Mouse (Mus musculus): ENCODE data around the gene Lrfn2. TPM values are rescaled to one million over a fixed set of nuclear protein-coding genes. Genes with fewer than 3 reads are reported as not detected.
A peak's percentile ranks its signal among the peaks of the same experiment; 100 is the strongest.

Gene Lrfn2
- total RNA-seq (2014; fragmentation: Nextera tagmentation) (not detected in 2 replicates), total RNA-seq (2017) (not detected in 2 replicates)

DNA sequence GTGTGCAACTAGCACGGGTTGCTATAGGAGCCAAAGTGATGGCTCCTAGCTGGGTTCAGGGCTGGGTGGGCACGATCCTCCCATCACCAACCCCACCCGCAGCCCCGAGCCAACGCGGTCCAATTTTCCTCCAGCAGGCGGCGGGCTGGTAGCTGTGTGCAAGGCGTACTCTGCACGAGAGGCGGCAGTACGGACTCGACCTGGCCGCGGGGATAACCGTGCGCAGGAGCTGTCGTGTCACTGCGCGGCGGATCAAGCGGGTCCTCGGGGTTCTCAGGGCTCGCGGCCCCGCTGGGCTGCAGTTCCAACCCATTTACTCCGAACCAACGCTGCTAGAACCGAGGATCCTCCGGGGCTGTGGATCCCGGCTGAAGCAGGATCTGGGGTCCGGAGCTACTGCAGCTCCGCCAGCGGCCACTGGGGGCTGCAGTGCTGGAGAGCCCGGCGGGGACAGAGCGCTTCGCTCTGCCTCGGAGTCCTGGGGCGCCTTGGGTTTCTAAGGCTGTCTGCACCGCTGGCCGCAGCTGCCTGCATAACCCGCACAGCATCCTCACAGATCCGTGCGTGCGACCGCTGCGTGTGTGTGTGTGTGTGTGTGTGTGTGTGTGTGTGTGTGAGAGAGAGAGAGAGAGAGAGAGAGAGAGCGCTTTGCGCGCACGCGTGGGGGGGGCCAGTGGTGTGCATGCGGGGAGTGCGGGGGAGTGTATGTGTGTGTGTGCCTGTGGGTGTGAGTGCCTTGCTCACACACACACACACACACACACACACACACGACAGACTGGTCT lies at the start of gene Lrfn2:
Lrfn2 (plus strand) TSS at position 759 of the 785 bp plus-strand sequence.
- peak; percentile 93 for ATAC-seq (replicated peaks; ENCODE audit: poor library complexity, severe bottlenecking)

GRCm38 (mm10) chr17:48887472-48888385 lies 44.5 kb upstream of the Lrfn2 start:
- ATAC-seq (replicated peaks; ENCODE audit: poor library complexity, severe bottlenecking) = no peak

DNA sequence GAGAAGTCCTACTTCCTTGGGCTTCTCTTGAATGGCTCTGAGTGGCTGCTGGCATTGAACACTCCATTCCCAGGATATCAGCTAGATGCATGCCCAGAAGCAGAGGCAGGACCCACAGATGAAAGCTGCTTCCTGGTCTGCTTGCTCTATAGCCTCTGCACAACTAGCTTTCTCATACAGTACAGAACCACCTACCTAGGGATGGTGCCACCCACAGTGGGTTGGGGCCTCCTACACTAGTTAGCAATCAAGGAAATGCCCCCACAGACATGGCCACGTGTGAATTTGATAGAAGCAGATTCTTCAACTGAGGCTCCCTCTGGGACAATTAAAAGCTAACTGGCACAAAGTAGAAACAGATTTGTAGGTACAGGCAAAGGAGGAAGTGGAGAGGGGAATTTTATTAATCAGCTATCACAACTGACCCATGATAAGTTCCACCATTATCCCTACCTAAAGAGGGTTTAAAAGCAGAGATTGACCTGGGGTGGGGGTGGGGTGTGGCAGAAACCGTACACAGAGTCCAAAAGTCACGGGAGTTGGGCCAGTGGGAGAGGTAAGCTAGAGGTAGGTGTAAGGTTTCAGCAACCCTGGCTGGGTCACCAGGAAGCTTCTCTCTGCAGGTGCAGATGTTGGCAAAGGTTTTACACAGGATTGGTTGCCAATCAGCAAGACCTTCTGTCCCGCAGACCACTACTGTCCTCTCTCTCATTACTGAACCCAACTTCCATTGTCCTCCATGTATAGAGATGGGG lies 26.7 kb upstream of the Lrfn2 start:
- no peak for ATAC-seq (replicated peaks; ENCODE audit: poor library complexity, severe bottlenecking)

- ATAC-seq (replicated peaks; ENCODE audit: poor library complexity, severe bottlenecking) = no peak
These were observed 18.7 kb upstream of the Lrfn2 start for GRCm38 (mm10) chr17:48913437-48913836.

DNA sequence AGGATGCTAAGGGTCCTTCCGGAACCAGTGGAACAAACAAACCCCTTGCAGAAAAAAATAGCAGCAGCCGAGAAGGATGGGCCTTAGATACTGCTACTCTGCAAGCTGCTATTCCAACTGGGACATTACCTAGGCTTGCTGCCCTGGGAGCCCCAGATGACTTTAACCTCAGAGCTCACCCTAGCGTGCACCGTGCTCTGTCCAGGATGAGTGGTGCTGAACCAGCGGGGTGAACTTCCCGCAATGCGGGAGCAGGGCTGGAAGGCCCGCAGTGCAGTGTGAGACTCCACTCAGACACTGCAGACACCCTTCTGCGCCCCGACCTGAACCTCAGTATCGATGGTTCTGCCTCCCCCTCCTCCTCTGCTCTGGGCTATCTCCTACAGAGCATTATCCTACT lies 14.8 kb upstream of the Lrfn2 start:
- no peak for ATAC-seq (replicated peaks; ENCODE audit: poor library complexity, severe bottlenecking)

DNA sequence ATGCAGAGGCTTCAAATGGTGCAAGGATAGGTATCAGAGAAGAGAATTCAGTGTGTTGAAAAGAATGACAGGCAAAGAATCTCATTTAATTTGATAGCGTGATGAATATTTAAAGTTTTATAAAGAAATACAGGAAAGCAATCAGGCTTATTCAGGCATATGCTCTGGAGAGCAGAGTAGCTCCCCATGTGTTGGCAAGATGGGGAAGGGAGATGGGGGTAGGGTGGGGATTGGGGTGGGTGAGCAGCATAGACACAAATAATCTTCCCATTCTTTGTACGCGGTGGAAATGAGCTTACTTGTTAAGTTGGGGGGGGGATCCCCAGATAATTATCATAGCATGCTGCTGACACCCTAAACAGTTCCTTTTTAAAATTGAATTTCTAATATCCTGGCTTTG lies 13.7 kb upstream of the Lrfn2 start:
- ATAC-seq (replicated peaks; ENCODE audit: poor library complexity, severe bottlenecking) = no peak

- ATAC-seq (replicated peaks; ENCODE audit: poor library complexity, severe bottlenecking) = no peak
These were observed 9.3 kb upstream of the Lrfn2 start for GRCm38 (mm10) chr17:48922905-48923304.

DNA sequence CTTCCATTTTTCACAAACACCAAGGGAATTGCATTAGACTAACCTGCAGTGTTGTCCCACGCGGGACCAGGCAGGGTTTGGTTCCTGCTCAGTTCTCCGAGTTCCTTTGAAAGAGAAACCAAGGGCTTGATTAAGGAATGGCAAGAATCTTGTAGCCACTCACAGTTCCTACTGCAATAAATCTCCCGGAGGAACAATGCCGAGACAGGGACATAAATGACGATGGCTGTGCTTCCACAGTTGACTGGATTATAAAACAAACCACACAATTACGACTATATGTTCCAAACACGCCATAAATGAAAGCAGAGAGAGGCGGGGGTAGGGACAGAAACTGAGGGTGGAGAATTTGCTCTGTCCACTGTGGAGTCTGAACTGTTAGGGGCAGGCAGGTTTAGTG lies 6.8 kb upstream of the Lrfn2 start:
- no peak for ATAC-seq (replicated peaks; ENCODE audit: poor library complexity, severe bottlenecking)

DNA sequence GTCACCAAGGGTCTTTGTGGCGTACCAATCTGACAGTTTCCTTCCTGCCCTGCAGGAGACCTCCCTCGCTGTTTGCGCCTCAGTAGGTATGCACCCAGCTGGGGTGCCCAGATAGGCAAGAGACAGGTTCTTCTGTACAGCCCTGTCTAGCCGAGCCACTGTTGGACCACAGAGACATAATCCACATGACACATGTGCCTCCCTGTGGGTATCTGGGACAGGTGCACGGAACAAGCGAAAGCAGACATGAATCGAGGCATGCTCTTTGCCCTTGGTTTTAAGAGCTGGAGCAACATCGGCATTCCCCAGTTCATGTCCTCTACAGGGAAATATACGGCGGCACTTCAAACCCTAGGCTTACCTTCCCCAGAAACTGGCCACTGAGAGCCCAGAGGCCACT lies 1.2 kb upstream of the Lrfn2 start:
- no peak for ATAC-seq (replicated peaks; ENCODE audit: poor library complexity, severe bottlenecking)

DNA sequence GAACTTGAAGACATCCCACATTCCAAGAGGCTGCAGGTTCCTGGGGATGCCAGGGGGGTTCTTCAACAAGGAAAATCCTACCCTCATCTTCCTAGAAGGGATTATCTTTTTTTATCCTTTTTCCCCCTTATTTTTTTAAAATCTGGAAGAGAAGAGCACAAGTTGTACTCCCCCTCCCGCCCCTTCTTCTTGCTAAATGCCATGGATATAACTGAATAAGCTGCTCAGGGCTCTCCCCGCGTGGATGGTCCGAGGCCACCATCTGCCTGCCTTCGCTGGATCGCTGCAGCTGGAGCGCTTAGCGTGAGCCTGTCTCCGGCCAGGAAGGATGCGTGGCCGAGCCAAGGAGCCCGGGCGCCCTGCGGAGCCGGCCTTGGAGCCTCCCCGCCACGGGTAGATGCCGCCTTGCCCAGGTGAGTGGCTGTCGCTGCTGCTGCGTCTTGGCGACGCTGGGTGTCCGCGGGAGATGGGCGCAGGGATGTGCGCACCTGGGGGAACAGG lies 277 bp downstream of the Lrfn2 start:
- ATAC-seq (replicated peaks; ENCODE audit: poor library complexity, severe bottlenecking) = no peak

- no peak for ATAC-seq (replicated peaks; ENCODE audit: poor library complexity, severe bottlenecking)
These were observed 737 bp downstream of the Lrfn2 start for GRCm38 (mm10) chr17:48932916-48933315.

GRCm38 (mm10) chr17:48935201-48935600 lies 3.0 kb downstream of the Lrfn2 start:
- ATAC-seq (replicated peaks; ENCODE audit: poor library complexity, severe bottlenecking) = no peak

GRCm38 (mm10) chr17:48936445-48937141 lies 4.4 kb downstream of the Lrfn2 start:
- no peak for ATAC-seq (replicated peaks; ENCODE audit: poor library complexity, severe bottlenecking)

DNA sequence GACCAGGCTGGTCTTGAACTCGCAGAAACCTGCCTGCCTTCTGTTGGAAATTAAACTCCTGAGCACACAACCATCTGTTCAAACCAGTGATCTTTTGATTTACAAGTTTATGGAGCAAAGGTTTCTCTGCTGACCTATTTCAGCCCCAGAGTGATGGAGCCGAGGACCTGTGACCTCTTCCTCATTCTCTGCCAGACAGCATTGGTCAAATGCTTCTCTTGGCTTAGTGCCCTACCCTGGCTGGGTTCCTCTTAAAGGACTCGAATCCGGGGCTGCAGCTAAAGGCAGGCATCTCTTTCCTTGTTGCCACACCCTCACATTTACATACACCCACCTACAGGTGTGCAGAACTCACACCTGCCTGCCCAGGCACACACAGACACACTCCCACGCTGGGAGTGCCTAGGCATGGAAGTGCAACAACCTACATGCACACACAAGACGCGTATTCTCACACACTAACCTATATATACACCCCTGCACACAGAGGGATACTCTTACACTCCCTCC lies 6.6 kb downstream of the Lrfn2 start:
- ATAC-seq (replicated peaks; ENCODE audit: poor library complexity, severe bottlenecking) = no peak

- no peak for ATAC-seq (replicated peaks; ENCODE audit: poor library complexity, severe bottlenecking)
These were observed 14.1 kb downstream of the Lrfn2 start for GRCm38 (mm10) chr17:48946315-48946714.

DNA sequence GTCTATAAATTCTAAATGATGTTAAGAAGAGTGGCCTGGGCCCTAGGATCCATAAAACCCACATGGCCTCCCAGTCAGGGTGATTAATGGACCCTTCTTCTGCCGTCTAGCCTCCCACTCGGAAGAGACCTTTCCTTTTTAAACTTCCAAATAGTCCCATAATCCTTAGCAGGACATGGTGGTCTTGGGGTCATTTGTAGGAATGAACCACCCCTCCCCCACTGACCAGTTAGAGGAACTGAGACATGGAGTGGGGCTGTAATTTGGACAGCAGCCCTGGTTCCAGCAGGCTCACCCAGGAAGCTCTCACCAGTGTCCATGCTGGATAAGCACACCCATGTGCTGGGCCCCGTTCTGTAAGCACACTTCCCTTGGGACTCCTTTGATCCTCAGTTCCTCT lies 14.6 kb downstream of the Lrfn2 start:
- ATAC-seq (replicated peaks; ENCODE audit: poor library complexity, severe bottlenecking) = no peak

DNA sequence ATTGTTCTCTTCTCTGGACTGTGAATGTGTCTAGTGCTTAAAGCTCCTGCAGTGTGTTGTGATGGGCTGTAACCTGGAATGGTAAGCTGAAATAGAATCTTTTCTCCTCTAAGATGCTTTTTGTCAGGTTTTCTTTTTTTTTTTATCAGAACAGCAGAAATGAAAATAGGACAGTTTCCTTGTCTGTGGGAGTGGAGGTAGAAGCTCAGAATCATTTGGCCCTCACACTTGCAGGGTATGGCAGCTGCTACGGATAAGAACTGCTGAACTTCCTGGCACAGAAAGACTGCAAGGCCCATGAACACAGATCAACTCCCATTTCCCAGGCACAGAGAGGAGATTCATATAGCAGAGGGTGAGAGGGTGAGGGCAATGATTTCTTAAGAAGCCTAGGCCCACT lies 19.1 kb downstream of the Lrfn2 start:
- ATAC-seq (replicated peaks; ENCODE audit: poor library complexity, severe bottlenecking) = no peak

DNA sequence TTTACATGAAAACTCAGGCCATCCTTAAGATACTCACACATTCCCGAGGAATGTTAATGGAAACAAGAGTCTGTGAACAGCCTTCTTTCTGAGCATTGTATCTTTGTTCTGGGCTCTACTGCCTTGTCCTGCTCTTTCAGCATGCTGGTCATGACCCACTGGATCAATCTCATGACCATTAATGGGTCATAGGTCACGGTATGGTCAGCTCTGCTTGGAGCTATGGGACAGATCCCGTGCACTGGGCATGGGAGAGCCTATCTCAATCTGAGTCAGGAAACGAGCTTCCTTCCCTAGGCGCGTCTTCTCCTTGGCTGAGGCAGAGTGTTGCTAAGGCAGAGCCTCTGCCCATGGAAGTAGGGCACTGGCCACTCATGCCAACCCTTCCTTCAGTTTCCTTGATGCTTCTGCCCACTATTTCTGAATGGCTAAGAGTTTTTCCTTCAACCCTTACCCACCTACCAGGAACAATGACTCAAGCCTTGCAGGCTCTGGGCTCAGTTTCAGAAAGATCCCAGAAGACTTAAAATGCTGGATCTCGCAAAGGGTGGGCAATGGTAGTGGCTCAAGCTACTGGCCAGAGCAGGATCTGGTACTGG lies 24.0 kb downstream of the Lrfn2 start:
- ATAC-seq (replicated peaks; ENCODE audit: poor library complexity, severe bottlenecking) = no peak

DNA sequence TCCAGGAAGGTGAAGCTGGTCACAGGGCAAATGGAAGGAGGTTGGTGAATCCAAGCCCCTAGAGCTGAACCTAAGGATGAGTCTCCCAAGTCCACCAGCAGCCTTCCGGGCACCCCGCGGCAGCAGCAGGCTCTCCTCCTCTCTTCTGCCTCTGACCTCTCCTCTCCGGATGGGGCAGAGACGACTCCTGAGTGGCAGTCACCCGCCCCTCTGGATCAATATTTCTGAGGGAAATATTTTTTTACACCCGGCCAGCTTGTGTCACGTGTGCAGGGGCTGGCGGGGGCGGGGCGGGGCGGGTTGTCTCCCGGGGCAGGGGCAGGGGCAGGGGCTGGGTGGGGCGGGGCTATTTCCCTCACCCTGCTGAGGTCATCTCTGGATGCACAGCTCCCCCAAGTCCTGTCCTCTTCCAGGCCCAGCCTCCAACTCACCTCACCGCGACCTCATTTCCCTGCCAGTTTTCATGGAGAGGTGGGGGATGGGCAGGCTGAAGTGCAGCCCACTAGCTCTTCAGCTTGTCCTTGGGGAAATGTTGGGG lies 28.1 kb downstream of the Lrfn2 start:
- ATAC-seq (replicated peaks; ENCODE audit: poor library complexity, severe bottlenecking) = no peak

Data from granulocyte monocyte progenitor cell, adult 5-6 weeks (primary cell).